8 mouse cellular contexts compared by ENCODE assay signal in the genomic region with DNA sequence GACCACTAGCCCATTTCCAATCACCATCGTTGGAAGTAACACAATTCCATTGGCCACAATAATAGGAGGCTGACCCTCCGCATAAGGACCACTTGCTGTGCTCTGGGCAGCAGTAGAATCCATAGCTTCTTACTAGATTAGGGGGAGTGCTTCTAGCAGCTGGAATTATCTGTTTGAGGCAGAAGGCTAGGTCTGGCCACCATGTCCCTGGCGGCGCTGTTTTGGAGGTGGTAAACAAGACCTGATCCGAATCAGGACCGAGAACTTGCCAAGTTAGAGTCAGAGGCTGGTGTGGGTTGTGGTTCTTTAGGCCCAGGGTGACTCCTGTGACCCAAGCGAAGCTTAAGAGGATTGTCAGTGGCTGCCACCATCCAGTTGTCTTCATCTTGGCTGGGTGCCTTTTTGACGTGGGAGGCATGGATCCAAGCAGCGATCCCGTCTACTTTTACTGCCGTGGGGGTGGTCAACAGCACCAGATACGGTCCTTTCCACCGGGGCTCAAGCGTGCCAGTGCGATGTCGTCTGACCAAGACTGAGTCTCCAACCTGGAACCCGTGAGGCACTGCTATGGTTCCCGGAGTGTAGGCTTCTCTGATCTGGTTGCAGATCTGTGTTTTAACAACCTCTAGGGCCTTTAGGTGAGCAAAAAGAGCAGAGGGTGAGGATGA. TPM values are rescaled to one million over a fixed set of nuclear protein-coding genes. Genes with fewer than 3 reads are reported as not detected.
DNase-seq lines count a peak whose midpoint lies in the region; ATAC-seq lines count a peak whose summit lies in the region.

No protein-coding gene starts in this region.

- H3K4me1 ChIP-seq in megakaryocyte, embryonic 14.5 days, result peaks cover 32% of the 10 kb centered on the region
- H3K4me1 ChIP-seq in forebrain, embryonic 12.5 days, result peaks cover 20% of the 10 kb centered on the region
- H3K4me1 ChIP-seq in kidney, embryonic 16.5 days (ENCODE audit: insufficient read depth, low read length), result peaks cover 13% of the 10 kb centered on the region
- H3K4me1 ChIP-seq in midbrain, embryonic 15.5 days, result peaks cover 8% of the 10 kb centered on the region

- H3K27ac ChIP-seq in forebrain, embryonic 12.5 days, result no peak overlapping the region
- no peak overlapping the region for H3K27ac ChIP-seq in kidney, embryonic 16.5 days (ENCODE audit: low read length)
- no peak overlapping the region for H3K27ac ChIP-seq in midbrain, embryonic 15.5 days

- 97% methylated on average over 18 of the region's 18 CpGs for WGBS in forebrain, embryonic 12.5 days
- WGBS in kidney, embryonic 16.5 days, result 97% methylated on average over 18 of the region's 18 CpGs
- 97% methylated on average over 18 of the region's 18 CpGs for WGBS in midbrain, embryonic 15.5 days

- peak overlapping the region; percentile 95 for H3K4me3 ChIP-seq in megakaryocyte, embryonic 14.5 days (replicated peaks)
- peak overlapping the region; percentile 70; the same call in 1 of the 2 replicates for H3K4me3 ChIP-seq in forebrain, embryonic 12.5 days (replicated peaks)
- H3K4me3 ChIP-seq in kidney, embryonic 16.5 days (ENCODE audit: low read length), result peak overlapping the region; percentile 86; the same call in 1 of the 2 replicates
- H3K4me3 ChIP-seq in midbrain, embryonic 15.5 days, result peak overlapping the region; percentile 71

- H3K27me3 ChIP-seq in megakaryocyte, embryonic 14.5 days (replicated peaks), result no peaks in the 10 kb centered on the region
- H3K27me3 ChIP-seq in forebrain, embryonic 12.5 days, result no peaks in the 10 kb centered on the region
- no peaks in the 10 kb centered on the region for H3K27me3 ChIP-seq in kidney, embryonic 16.5 days (ENCODE audit: insufficient read depth, low read length)
- H3K27me3 ChIP-seq in midbrain, embryonic 15.5 days (replicated peaks), result no peaks in the 10 kb centered on the region

- peak; percentile 20 to 31 for DNase-seq in cerebellum, adult 18-20 months
- no peak for DNase-seq in layer of hippocampus, adult 9-10 months (ENCODE audit: low spot score)
- DNase-seq in MN1 (ENCODE audit: low spot score), result no peak

- peaks cover 28% of the 10 kb centered on the region for H3K36me3 ChIP-seq in megakaryocyte, embryonic 14.5 days (replicated peaks; ENCODE audit: low read length)
- peaks cover 54% of the 10 kb centered on the region for H3K36me3 ChIP-seq in forebrain, embryonic 12.5 days (replicated peaks)
- H3K36me3 ChIP-seq in kidney, embryonic 16.5 days (ENCODE audit: insufficient read depth, low read length), result peaks cover 31% of the 10 kb centered on the region
- no peaks in the 10 kb centered on the region for H3K36me3 ChIP-seq in midbrain, embryonic 15.5 days (replicated peaks)

- no peak overlapping the region for H3K9ac ChIP-seq in forebrain, embryonic 12.5 days
- peak overlapping the region; percentile 67 for H3K9ac ChIP-seq in kidney, embryonic 16.5 days (replicated peaks; ENCODE audit: low read length)
- H3K9ac ChIP-seq in midbrain, embryonic 15.5 days, result no peak overlapping the region

- ATAC-seq in megakaryocyte, adult 5-6 weeks (ENCODE audit: poor library complexity, severe bottlenecking), result no peak
- ATAC-seq in forebrain, embryonic 12.5 days (ENCODE audit: low FRiP score), result no peak; the same call in 1 of the 2 replicates
- ATAC-seq in kidney, embryonic 16.5 days (ENCODE audit: low FRiP score, low TSS enrichment), result no peak
- no peak; the same call in 1 of the 2 replicates for ATAC-seq in midbrain, embryonic 15.5 days (replicated peaks)

- H3K9me3 ChIP-seq in megakaryocyte, embryonic 14.5 days, result peaks cover 5% of the 10 kb centered on the region; the same call in 1 of the 2 replicates
- H3K9me3 ChIP-seq in forebrain, embryonic 12.5 days, result peaks cover 41% of the 10 kb centered on the region
- peaks cover 36% of the 10 kb centered on the region for H3K9me3 ChIP-seq in kidney, embryonic 16.5 days (ENCODE audit: low read length)
- H3K9me3 ChIP-seq in midbrain, embryonic 15.5 days, result peaks cover 7% of the 10 kb centered on the region; the same call in 1 of the 2 replicates

- H3K4me2 ChIP-seq in forebrain, embryonic 12.5 days, result peak overlapping the region; percentile 79
- peak overlapping the region; percentile 67 for H3K4me2 ChIP-seq in kidney, embryonic 16.5 days (replicated peaks; ENCODE audit: low read depth, low read length)
- peak overlapping the region; percentile 97 for H3K4me2 ChIP-seq in midbrain, embryonic 15.5 days

RNA-seq across cellular contexts. Expression of a gene that starts 1.1 kb away (rescaled TPM):
- polyA plus RNA-seq in megakaryocyte, embryonic 14.5 days (2012; ENCODE audit: insufficient read depth, low replicate concordance), result 0.40 TPM in 1 of 2 replicates, not detected in the other
- 67.6 and 80.3 TPM in 2 replicates for total RNA-seq in megakaryocyte, adult 5-6 weeks (2015)
- total RNA-seq in megakaryocyte, adult 5-6 weeks (2017), result 102 and 135 TPM in 2 replicates
- 57.5 and 58.1 TPM in 2 replicates for polyA plus RNA-seq in forebrain, embryonic 12.5 days (2016; fragmentation: Nextera tagmentation; extraction: Ambion mirVana)
- 36.9 and 37.2 TPM in 2 replicates for polyA plus RNA-seq in kidney, embryonic 16.5 days (2015; fragmentation: Nextera tagmentation; extraction: Ambion mirVana)
- polyA plus RNA-seq in midbrain, embryonic 15.5 days (2015; fragmentation: Nextera tagmentation; extraction: Ambion mirVana), result 8.0 TPM in 2 replicates

Comparison
In these comparisons a context has a peak if more than half of its experiments do, and no peak if none do; other contexts are left out.
1. DNase-seq: peak in cerebellum, adult 18-20 months (2 of 2); none in layer of hippocampus, adult 9-10 months (single experiment) and MN1 (single experiment).
2. Peak in every context shown above with its lines, with median percentiles within 50 percentile points of each other: H3K4me3 ChIP-seq and H3K4me2 ChIP-seq.